Mouse (Mus musculus): Measurements from ENCODE around the gene Ugt1a2. TPM values are rescaled to one million over a fixed set of nuclear protein-coding genes. Genes with fewer than 3 reads are reported as not detected.
A peak's percentile ranks its signal among the peaks of the same experiment; 100 is the strongest.

Ugt1a2 gene
- polyA plus RNA-seq, 1 experiment from 2014 or later, result not detected

GRCm38 (mm10) chr1:88234646-88235045 is 34.2 kb downstream of the Ugt1a2 start:
- Histone ChIP-seq H3K27me3 (ENCODE audit: control insufficient read depth, insufficient read depth, low read length) (no peaks in the 10 kb centered on the region), H3K4me3 (ENCODE audit: low read depth, low read length) (no peak overlapping the region), H3K36me3 (ENCODE audit: control insufficient read depth, insufficient read depth, low read length) (no peaks in the 10 kb centered on the region), H3K4me1 (ENCODE audit: control insufficient read depth, insufficient read depth, low read length) (no peaks in the 10 kb centered on the region), H3K9ac (ENCODE audit: low read depth, low read length) (no peak overlapping the region), H3K9me3 (replicated peaks; ENCODE audit: control insufficient read depth, low read length) (peaks cover 97% of the 10 kb centered on the region), H3K4me2 (no peak overlapping the region), H3K27ac (ENCODE audit: low read depth, low read length) (no peak overlapping the region)
- ATAC-seq (replicated peaks; ENCODE audit: insufficient number of reproducible peaks, low FRiP score, low TSS enrichment), result no peak
- WGBS (ENCODE audit: insufficient replicate concordance), result 41% methylated on average over 5 of the region's 5 CpGs

DNA sequence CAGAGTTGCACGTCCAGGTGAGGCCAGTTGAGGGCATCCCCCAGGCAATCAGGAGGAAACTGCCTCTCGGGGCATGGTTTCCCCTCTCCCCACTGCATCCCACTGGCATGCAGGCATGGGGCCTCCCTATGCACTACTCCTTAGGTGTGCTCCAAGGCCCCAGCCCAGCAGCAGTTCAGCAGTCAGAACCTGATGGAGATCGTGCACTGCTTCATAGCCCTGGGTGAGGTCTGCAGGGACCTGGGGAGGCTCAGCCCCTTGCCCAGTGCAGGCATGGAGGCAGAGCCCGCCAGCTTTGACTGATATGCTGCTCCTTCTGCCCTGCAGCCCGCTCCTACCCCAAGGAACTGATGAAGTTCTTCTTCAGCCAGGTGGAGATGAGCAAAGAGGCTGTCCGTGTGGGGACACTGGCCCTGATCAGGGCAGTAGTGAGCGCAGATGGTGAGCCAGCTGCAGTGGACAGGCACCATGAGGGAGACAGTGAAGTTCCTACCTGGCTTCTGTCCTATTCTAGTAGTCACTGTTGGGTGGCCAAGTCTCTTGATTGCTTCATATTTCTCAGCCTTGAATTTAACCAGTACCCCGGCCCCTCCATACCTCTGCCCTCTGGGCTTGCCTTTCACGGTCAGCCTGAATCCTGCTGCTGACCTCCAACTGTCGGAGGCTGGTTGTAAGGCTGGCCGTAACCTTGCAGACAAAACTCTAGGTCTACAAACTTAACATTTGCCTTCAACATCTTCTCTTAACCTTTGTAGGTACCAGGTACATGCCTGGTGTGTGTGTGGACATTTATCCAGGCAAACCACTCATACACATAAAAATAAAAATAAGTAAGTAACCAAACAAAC is 34.9 kb downstream of the Ugt1a2 start:
- no peak for ATAC-seq (replicated peaks; ENCODE audit: insufficient number of reproducible peaks, low FRiP score, low TSS enrichment)
- Histone ChIP-seq H3K4me3 (ENCODE audit: low read depth, low read length) (no peak overlapping the region), H3K36me3 (ENCODE audit: control insufficient read depth, insufficient read depth, low read length) (no peaks in the 10 kb centered on the region), H3K27ac (ENCODE audit: low read depth, low read length) (no peak overlapping the region), H3K4me1 (ENCODE audit: control insufficient read depth, insufficient read depth, low read length) (no peaks in the 10 kb centered on the region), H3K27me3 (ENCODE audit: control insufficient read depth, insufficient read depth, low read length) (no peaks in the 10 kb centered on the region), H3K9me3 (replicated peaks; ENCODE audit: control insufficient read depth, low read length) (peaks cover 97% of the 10 kb centered on the region), H3K9ac (ENCODE audit: low read depth, low read length) (no peak overlapping the region), H3K4me2 (no peak overlapping the region)
- WGBS (ENCODE audit: insufficient replicate concordance), result 58% methylated on average over 11 of the region's 11 CpGs

- H3K4me3 ChIP-seq (ENCODE audit: low read depth, low read length), result no peak overlapping the region
- H3K36me3 ChIP-seq (ENCODE audit: control insufficient read depth, insufficient read depth, low read length), result no peaks in the 10 kb centered on the region
- 55% methylated on average over 4 of the region's 4 CpGs for WGBS (ENCODE audit: insufficient replicate concordance)
- no peak overlapping the region for H3K27ac ChIP-seq (ENCODE audit: low read depth, low read length)
- no peaks in the 10 kb centered on the region for H3K27me3 ChIP-seq (ENCODE audit: control insufficient read depth, insufficient read depth, low read length)
- H3K9me3 ChIP-seq (replicated peaks; ENCODE audit: control insufficient read depth, low read length), result peaks cover 97% of the 10 kb centered on the region
- no peak overlapping the region for H3K4me2 ChIP-seq
- H3K9ac ChIP-seq (ENCODE audit: low read depth, low read length), result no peak overlapping the region
- no peak for ATAC-seq (replicated peaks; ENCODE audit: insufficient number of reproducible peaks, low FRiP score, low TSS enrichment)
- no peaks in the 10 kb centered on the region for H3K4me1 ChIP-seq (ENCODE audit: control insufficient read depth, insufficient read depth, low read length)
Observed at GRCm38 (mm10) chr1:88235894-88236415, 35.6 kb downstream of the Ugt1a2 start.

- H3K27ac ChIP-seq (ENCODE audit: low read depth, low read length), result no peak overlapping the region
- WGBS (ENCODE audit: insufficient replicate concordance), result 69% methylated on average over 5 of the region's 5 CpGs
- H3K4me3 ChIP-seq (ENCODE audit: low read depth, low read length), result no peak overlapping the region
- ATAC-seq (replicated peaks; ENCODE audit: insufficient number of reproducible peaks, low FRiP score, low TSS enrichment), result no peak
- H3K36me3 ChIP-seq (ENCODE audit: control insufficient read depth, insufficient read depth, low read length), result no peaks in the 10 kb centered on the region
- H3K4me1 ChIP-seq (ENCODE audit: control insufficient read depth, insufficient read depth, low read length), result no peaks in the 10 kb centered on the region
- no peaks in the 10 kb centered on the region for H3K27me3 ChIP-seq (ENCODE audit: control insufficient read depth, insufficient read depth, low read length)
- H3K9ac ChIP-seq (ENCODE audit: low read depth, low read length), result no peak overlapping the region
- peaks cover 91% of the 10 kb centered on the region for H3K9me3 ChIP-seq (replicated peaks; ENCODE audit: control insufficient read depth, low read length)
- H3K4me2 ChIP-seq, result no peak overlapping the region
Observed at GRCm38 (mm10) chr1:88237311-88237710, 36.9 kb downstream of the Ugt1a2 start.

GRCm38 (mm10) chr1:88238771-88239170 is 38.4 kb downstream of the Ugt1a2 start:
- Histone ChIP-seq H3K4me2 (no peak overlapping the region), H3K27ac (ENCODE audit: low read depth, low read length) (no peak overlapping the region), H3K4me3 (ENCODE audit: low read depth, low read length) (no peak overlapping the region), H3K36me3 (ENCODE audit: control insufficient read depth, insufficient read depth, low read length) (no peaks in the 10 kb centered on the region), H3K4me1 (ENCODE audit: control insufficient read depth, insufficient read depth, low read length) (no peaks in the 10 kb centered on the region), H3K9ac (ENCODE audit: low read depth, low read length) (no peak overlapping the region), H3K9me3 (replicated peaks; ENCODE audit: control insufficient read depth, low read length) (peaks cover 90% of the 10 kb centered on the region), H3K27me3 (ENCODE audit: control insufficient read depth, insufficient read depth, low read length) (no peaks in the 10 kb centered on the region)
- 72% methylated on average over 6 of the region's 6 CpGs for WGBS (ENCODE audit: insufficient replicate concordance)
- ATAC-seq (replicated peaks; ENCODE audit: insufficient number of reproducible peaks, low FRiP score, low TSS enrichment), result 0 out of 2 replicates have a peak, but pooled peaks have one; percentile 11

DNA sequence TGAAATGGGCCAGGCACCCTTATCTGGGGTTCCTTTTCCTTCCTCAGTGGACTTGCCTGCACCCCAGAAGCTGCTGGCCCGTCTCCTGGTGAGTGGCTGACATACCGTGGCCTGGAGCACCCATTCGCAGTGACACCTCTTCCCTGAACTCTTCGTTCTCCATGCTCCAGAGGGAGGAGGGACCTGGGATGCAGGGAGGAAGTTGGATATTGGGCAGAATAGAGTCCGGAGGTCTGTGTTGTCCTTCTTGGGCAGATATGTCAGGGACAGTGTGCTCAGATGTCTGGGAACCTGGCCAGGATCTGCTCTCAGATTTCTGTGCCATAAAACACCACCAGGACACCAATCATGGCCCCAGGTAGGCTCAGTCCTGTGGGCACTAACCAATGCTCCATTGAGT is 39.7 kb downstream of the Ugt1a2 start:
- H3K27ac ChIP-seq (ENCODE audit: low read depth, low read length), result no peak overlapping the region

DNA sequence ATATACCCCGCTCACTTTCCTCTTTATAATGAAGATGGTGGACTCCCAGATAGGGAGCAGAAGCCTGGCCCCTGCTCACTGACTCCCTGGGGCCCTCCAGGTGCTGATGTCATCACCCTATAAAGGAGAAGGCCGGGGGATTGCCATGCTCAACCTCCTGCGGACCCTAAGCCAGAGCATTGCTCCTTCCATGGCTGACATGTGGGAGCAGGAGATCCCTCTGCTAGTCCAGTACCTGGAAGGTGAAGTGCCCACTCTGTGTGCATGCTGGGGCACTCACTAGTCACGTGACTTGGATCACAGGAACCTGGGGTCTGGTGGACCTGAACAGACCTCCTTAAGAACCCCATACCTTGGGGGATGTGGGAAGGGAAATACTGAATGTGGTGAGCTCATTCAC is 40.2 kb downstream of the Ugt1a2 start:
- H3K27me3 ChIP-seq (ENCODE audit: control insufficient read depth, insufficient read depth, low read length), result no peaks in the 10 kb centered on the region
- H3K9ac ChIP-seq (ENCODE audit: low read depth, low read length), result no peak overlapping the region
- peaks cover 90% of the 10 kb centered on the region for H3K9me3 ChIP-seq (replicated peaks; ENCODE audit: control insufficient read depth, low read length)
- no peaks in the 10 kb centered on the region for H3K4me1 ChIP-seq (ENCODE audit: control insufficient read depth, insufficient read depth, low read length)
- no peaks in the 10 kb centered on the region for H3K36me3 ChIP-seq (ENCODE audit: control insufficient read depth, insufficient read depth, low read length)
- H3K4me2 ChIP-seq, result no peak overlapping the region
- peak; percentile 4; the same call in 1 of the 2 replicates for ATAC-seq (replicated peaks; ENCODE audit: insufficient number of reproducible peaks, low FRiP score, low TSS enrichment)
- no peak overlapping the region for H3K4me3 ChIP-seq (ENCODE audit: low read depth, low read length)
- WGBS (ENCODE audit: insufficient replicate concordance), result 68% methylated on average over 4 of the region's 4 CpGs
- no peak overlapping the region for H3K27ac ChIP-seq (ENCODE audit: low read depth, low read length)

More for the DNA sequence above, 39.7 kb downstream of the Ugt1a2 start:
- WGBS (ENCODE audit: insufficient replicate concordance), result 65% methylated on average over 5 of the region's 5 CpGs
- Histone ChIP-seq H3K27me3 (ENCODE audit: control insufficient read depth, insufficient read depth, low read length) (no peaks in the 10 kb centered on the region), H3K4me1 (ENCODE audit: control insufficient read depth, insufficient read depth, low read length) (no peaks in the 10 kb centered on the region), H3K4me3 (ENCODE audit: low read depth, low read length) (no peak overlapping the region), H3K4me2 (no peak overlapping the region), H3K9ac (ENCODE audit: low read depth, low read length) (no peak overlapping the region), H3K36me3 (ENCODE audit: control insufficient read depth, insufficient read depth, low read length) (no peaks in the 10 kb centered on the region), H3K9me3 (replicated peaks; ENCODE audit: control insufficient read depth, low read length) (peaks cover 90% of the 10 kb centered on the region)
- ATAC-seq (replicated peaks; ENCODE audit: insufficient number of reproducible peaks, low FRiP score, low TSS enrichment), result no peak

- Histone ChIP-seq H3K4me3 (ENCODE audit: low read depth, low read length) (no peak overlapping the region), H3K9ac (ENCODE audit: low read depth, low read length) (no peak overlapping the region), H3K36me3 (ENCODE audit: control insufficient read depth, insufficient read depth, low read length) (no peaks in the 10 kb centered on the region), H3K27ac (ENCODE audit: low read depth, low read length) (no peak overlapping the region), H3K4me2 (no peak overlapping the region), H3K4me1 (ENCODE audit: control insufficient read depth, insufficient read depth, low read length) (no peaks in the 10 kb centered on the region), H3K27me3 (ENCODE audit: control insufficient read depth, insufficient read depth, low read length) (no peaks in the 10 kb centered on the region), H3K9me3 (replicated peaks; ENCODE audit: control insufficient read depth, low read length) (peaks cover 93% of the 10 kb centered on the region)
- 56% methylated on average over 5 of the region's 5 CpGs for WGBS (ENCODE audit: insufficient replicate concordance)
- no peak for ATAC-seq (replicated peaks; ENCODE audit: insufficient number of reproducible peaks, low FRiP score, low TSS enrichment)
Observed at GRCm38 (mm10) chr1:88243861-88244260, 43.5 kb downstream of the Ugt1a2 start.

DNA sequence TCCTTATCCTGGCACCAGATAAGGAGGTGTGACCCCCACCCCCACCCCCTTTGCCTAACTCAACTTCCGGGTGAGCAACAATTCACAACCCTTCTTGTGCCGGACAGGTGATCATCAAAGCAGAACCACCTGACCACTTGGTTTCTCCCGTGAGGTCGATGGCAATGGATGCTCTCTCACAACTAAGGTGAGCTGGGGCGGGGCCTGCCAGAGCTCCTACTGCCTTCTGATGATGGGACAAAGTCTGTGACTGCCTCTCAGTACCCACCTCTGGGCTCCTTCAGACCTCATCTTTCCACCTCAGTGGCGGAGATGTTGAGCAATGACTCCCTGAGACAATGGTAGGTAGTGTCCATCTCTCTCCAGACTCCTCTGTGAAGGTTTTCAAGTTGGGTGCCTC is 45.5 kb downstream of the Ugt1a2 start:
- no peak overlapping the region for H3K27ac ChIP-seq (ENCODE audit: low read depth, low read length)
- no peaks in the 10 kb centered on the region for H3K4me1 ChIP-seq (ENCODE audit: control insufficient read depth, insufficient read depth, low read length)
- H3K36me3 ChIP-seq (ENCODE audit: control insufficient read depth, insufficient read depth, low read length), result no peaks in the 10 kb centered on the region
- no peak overlapping the region for H3K4me2 ChIP-seq
- WGBS (ENCODE audit: insufficient replicate concordance), result 69% methylated on average over 6 of the region's 6 CpGs
- no peak for ATAC-seq (replicated peaks; ENCODE audit: insufficient number of reproducible peaks, low FRiP score, low TSS enrichment)
- no peaks in the 10 kb centered on the region for H3K27me3 ChIP-seq (ENCODE audit: control insufficient read depth, insufficient read depth, low read length)
- H3K9ac ChIP-seq (ENCODE audit: low read depth, low read length), result no peak overlapping the region
- peaks cover 93% of the 10 kb centered on the region for H3K9me3 ChIP-seq (replicated peaks; ENCODE audit: control insufficient read depth, low read length)
- H3K4me3 ChIP-seq (ENCODE audit: low read depth, low read length), result no peak overlapping the region

Data from heart, embryonic 11.5 days (tissue).